Mouse (Mus musculus): ENCODE data around the gene Selplg.
A peak's percentile ranks its signal among the peaks of the same experiment; 100 is the strongest.

The Selplg gene

DNA sequence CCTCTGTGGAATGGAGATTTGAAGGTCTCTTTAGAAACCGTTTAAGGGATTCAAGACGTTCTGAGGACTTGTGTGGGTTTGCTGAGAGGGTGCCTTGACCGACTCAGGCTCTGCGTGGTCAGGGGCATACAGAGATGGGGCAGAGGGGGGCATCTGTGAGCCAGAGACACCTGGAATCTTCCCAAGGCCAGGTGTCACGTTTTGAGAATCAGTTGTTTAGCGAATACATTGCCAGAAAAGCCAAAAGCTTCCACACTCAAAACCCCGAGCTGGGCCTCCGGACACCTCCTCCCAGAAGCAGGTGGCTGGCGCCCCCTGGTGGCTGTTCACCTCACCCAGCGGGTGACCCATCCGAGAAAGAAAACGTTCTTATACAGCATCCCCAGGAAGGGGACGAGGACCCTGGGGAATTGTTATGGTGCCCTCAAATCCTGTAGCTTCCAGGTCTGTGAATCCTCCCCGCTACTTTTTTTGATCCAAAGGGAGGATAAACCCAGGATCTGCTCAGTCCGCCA lies 16.7 kb downstream of the Selplg start:
- peak; percentile 72 to 79 for DNase-seq

DNA sequence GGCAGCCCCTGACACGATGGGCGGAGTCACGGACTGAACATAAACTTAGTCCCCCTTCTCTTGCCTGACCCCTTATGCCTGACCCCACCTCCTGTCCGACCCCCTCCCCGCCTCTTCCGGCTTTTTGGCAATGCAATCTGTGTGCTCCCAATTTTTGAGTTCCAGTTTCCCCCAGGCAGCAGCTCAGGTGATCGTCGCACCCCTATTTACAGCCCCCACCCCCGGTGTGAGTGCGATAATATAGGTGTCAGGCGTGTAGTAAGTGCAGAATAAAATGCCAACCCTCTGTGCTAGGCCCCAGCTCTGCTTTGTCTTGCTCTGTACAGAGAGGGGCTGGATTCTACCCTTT lies 17.4 kb downstream of the Selplg start:
- no peak for DNase-seq

DNA sequence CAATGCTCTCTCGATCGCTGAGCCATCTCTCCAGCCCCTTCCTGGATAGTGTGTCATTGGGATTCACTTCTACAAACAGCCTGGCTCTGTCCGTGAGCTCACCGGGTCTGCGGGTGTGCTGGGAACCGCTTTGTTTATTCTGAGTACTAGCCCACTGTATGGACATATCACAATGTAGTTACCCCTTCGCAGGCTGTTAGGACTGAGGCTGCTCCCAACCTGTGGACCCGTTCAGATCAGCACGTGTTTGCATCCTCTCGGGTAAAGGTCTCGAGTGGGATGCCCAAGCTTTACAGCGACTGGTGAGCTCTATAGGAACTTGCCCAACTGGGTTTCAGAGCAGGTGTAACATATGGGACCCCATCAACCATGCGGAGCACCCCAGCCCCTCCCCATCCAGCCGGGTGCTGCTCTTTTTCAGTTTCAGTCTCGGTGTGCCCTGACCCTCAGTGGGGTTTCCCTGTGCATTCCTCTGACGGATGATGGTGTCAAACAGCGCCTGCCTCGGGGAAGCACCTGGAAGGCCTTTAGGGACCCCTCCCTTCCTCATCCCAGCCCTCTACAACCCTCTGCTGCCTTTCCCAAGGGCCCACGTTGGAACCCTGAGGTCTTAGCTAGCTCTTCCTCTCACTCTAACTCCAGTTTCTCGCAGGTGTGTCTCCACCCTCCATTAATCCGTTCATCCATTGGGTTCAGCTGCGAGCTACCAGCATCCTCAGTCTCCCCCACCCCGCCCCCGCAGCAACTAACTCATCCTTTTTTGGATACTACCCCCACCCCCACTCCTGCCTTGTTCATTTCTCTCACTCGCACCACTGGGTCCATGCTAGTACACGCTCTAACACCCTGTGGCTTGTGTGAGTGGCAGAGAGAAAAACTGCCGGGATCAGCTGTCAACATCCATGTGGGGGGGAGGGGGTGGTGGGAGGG lies 18.1 kb downstream of the Selplg start:
- no peak for DNase-seq

DNA sequence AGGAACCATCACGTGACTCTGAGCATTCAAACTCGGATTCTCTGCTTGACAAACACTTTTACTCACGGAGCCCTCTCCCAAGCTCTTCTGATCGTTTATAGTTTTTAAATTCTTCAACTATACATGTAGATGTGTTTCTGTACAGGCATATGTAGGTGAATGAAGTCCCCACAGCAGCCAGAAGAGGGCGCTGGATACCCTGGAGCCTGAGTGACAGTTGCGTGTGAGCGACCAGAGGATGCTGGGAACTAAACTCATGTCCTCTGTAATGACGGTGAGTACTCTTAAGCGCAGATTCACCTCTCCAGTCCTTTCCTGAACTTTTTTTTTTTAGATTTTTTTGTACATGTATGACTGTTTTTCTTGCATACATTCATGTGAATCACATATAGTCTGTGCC lies 18.8 kb downstream of the Selplg start:
- peak in 1 of 2 experiments; percentile 29 for DNase-seq

DNA sequence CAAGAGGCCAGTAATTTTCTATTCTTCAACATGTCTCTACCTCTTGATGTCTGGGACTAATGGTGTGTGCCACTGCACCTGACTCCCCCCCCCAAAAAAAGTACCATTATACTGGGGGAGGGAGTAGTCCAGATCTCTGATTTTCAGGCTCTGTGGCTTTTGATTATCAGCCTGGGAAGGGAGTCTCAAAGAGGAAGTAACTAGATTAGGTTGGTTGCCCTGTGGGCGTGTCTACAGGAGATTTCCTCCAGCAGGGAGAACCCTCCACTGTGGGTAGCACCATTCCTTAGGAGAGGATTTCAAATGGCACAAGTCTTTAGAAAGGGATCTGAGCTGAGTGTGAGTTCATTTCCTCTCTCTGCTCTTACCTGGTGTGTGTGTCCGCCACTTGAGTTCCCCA lies 19.8 kb downstream of the Selplg start:
- no peak for DNase-seq

DNA sequence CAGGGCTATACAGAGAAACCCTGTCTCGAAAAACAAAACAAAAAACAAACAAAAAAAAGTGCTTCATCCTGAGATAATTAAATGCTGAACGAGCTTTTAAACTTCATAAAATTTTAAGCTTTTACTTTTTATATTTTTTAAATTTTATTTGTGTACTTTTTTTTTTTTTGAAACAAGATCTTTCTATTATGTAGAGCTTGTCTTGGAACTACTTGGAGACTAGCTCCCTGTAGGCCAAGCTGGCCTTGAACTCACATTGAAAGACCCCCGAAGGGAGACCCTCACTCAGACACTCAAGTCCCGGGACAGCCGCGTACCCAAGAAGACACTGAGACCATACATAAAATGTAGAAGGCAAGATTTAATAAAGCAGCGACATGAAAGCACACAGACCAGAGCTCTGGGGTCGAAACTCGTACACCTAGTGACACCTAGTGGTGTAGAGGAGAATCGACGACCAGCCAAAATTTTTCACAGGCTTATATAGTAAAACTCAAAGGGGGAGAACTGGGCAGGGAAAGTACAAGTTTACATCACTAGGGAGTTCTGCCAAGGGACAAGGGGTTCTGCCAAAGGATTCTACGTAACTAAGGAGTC lies 20.5 kb downstream of the Selplg start:
- DNase-seq: peak in 1 of 2 experiments; percentile 41

DNA sequence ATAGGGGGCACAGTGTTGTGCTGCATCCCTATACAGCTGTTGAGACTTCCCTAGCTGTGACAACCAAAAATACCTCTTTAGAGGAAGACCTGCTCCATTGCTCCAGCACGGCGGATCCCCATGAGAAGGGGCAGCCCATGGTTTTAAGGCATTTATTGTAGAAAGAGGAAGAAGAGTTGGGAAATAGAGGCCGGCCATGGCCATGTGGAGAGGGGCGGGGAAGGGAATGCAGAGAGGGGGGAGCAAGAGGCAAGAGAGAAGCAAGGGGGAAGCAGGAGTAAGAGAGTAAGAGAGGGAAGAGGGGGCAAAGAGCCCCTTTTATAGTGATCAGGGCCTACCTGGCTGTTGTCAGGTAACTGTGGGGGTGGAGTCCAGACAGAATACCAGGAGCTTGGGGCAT lies 22.3 kb downstream of the Selplg start:
- no peak for DNase-seq

DNA sequence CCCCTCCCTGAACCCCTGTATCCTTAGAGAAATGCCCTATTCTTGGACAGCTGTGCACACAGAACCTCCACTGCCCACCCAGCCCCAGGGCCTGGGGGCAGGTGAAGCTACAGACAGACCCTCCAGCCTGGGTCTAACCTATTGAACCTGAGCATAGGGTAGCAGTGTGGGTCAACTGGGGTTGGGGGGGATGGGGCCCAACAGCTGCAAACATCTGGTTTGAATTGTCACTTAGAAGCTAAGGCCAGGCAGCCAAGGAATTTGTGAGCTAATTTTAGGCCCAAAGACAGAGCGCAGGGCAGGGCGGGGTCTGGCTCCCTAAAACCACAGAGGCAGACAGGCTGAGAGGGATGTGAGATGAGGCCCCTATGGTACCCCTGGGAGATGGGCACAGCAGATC lies 24.3 kb downstream of the Selplg start:
- no peak for DNase-seq

DNA sequence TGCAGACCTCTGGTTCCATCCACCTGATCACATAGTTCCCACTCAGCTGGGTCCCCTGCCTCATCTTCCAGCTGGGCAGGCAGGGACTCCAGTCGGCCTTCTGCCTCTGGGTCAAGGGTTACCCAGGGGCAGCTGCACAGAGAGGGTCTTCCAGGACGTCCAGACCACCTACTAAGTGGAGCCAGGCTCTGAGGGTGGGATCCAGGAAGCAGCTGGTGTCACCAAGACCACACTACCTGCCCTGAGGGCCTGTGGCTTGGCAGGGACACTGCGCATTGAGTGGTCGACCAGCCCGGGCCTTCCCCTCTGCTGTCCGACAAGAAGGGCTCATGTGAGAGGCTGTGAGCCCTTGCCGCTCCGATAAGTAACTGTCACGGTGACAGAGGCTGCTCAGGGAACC lies 24.7 kb downstream of the Selplg start:
- no peak for DNase-seq

DNA sequence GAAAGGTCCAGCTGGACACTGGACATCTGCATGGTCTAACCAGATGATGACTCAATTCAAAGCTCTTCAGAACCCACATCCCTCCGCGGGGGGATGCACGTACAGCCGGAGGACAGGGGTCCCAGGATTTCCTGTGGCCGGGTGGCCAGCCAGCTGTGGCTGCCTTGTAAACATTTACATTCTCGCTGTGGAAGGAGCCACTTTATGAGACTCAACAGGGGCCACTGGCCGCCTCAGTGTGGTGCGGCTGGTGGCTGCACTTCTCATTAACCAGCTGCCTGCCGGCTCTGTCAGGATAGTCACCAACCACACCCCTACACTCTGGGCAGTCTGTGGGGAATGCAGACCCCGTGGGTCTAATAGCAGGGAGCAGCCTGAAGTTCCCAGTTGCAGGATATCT lies 26.0 kb downstream of the Selplg start:
- no peak for DNase-seq

DNA sequence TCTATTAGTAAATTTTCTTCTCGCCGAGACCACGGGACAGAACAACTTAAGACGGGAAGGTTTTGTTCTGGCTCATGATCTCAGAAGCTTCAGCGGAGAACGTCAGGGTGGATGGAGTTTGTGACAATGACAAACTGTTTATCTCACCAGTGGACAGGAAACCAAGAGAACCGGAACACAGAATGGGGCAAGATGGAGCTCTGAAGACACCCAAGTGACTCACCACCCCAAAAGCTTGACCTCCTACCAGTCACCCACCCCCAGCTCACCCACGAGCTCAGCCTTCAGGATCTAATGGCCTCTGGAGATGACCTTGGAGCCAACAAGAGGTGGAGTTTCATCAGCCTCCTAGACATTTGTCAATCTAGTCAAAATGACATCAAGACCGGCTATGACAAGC lies 27.1 kb downstream of the Selplg start:
- no peak for DNase-seq

DNA sequence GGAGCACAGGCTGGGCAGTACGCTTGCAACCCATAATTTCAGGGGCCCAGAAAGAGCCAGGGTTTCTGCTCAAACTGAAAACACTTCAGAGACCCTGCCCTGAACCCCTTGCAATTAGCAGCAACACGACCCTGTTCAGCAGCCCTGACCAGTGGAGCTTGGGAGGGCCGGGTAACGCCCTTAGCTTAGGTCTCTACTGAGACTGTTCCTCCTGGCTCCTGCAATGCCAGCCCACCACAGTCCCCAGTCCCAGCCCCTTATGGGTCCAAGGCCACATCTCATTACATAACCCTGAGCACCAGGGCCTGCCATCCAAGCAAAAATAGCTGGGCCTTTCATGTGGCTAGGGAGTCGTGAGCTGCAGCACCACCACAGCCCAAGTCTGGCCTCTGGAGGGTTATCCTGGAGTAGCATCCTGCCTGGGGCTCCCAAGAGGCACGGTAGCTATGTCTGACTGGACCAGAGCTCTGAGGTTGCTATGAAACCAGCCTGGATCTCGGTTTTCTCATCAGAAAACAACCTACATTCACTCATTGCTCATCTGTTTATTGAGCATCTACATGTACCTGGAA lies 28.0 kb downstream of the Selplg start:
- DNase-seq: no peak

DNA sequence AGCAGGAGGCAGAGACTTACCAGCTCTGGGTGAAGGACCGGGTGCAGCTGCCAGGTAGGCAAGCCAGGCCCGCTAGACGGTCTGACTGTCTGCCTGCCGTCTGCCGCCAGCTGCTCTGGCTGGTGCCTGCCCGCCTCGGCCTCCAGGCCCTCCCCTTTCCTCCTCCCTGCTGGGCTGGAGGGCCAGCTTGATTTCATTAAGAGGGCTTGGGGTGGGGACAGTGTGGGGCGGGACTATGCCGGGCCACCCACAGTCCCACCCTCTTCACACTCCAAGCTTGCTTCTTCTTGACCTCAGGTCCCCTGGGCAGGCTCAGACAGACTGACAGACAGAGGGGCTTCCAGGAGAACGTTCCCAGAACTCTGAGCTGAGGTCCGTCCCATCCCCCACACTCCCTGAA lies 32.2 kb downstream of the Selplg start, which contains the start of gene Tmem119:
Tmem119 (minus strand) TSS at position 237 of the 400 bp plus-strand sequence.
- DNase-seq: peak; percentile 50 to 70

DNA sequence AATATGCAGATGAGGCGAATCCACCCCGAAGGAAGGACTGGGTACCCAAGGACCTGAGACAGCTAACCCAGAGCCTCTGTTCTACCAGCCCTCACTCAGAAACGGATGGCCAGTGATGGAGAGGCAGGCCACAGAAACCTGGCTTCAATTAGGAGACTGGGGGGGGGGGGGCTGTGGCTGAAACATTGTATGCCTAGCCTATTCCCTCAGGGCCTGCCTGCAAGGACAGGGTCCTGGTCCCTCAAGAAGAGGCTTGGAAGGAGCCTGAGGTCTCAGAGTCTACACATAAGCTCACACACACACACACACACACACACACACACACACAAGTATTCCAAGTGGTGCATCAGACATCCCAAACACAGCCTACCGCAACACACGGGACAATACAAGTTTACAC lies 32.8 kb downstream of the Selplg start:
- DNase-seq: no peak

DNA sequence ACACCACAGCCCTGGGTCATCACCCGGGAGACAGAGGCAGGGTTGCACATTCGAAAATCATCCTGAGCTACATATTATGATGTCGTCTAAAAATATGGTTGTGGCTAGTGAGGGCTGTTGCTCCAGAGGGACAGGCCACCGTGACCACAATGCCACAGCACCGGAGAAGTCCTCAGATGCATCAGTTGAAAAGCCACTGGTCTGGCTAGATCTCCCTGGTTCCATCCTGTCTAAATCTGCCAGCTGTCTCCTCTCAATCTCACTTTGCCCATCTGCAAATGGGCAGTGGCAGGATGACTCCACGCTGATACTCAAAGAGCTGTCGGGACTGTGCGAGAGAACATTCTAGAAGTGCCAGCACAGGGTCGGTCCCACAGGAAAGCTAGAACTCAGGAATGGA lies 33.9 kb downstream of the Selplg start:
- DNase-seq: no peak

DNA sequence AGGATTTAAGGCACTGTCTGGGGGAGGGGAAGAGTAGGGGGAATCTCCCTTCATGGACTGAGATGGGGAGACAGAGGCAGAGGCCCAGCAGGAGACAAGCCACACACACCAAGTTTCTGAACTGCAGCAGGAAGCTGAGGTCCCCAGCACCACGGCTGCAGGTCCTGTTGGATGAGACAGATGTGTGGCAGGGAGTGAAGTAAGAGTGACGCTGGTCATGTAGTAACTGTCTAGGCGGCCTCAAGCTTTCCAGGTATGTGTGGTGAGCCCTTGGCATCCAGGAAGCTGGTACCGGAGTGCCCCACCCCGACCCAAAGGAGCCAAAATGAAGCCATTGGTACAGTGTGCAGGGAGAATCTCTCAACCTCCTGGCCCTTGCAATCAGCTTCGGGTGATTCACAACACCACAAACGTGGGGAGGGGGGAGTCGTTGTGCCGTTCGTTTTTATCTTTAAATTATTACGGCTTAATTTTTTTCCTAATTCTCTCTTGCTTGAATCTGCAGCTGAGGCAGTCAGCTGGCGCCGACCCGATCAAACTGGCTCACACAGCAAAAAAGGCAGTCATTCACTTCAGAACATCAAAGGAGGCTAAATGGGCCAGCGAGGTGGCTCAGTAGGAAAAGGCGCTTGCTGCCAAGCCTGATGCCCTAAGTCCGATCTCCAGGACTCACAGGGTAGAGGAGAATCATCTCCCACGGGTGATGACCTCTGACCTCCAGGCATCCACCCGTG lies 35.1 kb downstream of the Selplg start:
- no peak for DNase-seq

DNA sequence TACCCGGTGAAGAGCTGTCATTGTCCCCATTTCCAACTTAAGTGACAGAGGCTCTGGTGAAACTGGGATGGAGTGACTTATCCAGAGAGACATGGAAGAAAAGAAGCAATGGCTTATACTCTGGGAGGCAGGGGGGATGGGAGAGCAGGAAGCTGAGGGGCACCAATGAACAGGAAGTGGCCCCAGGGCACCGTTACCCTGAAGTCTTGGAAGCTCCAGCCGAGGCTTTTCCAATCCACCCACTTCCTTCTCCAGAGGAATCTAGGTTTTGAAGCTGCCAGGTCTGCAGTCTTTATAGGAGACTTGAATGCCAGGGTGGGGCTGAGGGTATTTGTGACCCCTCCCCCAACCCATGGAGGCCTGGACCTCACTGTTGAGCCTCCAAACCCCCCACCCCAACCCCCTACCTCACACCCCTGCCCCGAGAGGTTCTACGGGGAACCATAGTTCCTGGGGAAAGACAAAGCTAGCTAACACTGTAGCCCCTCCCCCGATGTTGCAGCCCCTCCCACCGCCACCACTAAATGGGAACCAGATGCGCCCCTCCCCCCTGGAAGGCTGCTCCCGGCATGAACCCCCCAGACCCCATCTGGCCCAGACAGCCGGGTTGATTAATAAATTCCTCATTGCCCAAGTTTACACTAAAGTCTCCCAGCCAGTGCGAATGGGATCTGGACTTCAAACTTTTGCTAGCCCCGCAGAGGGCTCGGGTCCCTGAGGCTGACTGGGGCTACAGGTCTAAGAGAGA lies 35.9 kb downstream of the Selplg start:
- peak in 1 of 2 experiments; percentile 43 for DNase-seq

DNA sequence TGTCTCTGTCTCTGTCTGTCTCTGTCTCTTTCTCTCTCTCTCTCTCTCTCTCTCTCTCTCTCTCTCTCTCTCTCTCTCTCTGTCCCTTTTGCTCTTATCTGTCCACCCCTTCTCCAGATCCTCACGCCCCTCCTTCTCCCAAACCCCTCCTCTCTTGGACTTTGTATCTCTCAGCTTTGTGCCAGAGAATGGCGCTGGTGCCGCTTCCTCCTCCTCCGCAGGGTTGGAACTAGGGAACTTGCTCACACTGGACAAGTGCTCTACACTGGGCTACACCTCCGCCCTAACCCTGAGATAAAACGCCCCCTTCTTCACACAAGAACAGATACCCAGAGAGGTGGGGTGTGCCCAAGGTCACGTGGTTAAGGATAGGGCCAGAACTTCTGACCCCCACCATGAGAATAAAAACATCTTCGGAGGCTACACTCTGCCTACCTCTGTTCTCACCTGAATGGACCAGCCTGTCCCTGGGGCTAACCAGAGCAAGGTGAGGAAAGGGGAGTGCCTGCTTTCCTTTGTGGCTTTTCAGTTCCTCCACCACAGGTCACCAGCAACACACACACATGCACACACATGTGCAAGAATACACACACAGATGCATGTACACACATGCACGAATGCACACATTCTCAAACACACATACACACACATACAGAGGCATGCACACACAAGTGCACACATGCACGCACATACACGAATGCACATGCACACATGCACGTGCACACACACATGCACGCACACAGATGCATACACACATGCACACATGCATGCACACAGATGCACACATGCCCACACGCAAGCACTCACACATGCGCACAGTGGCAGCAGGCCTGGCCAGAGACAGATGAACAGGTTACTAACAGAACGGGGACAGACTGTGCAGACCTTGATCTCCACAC lies 41.0 kb downstream of the Selplg start:
- peak in 1 of 2 experiments; percentile 41 for DNase-seq

DNA sequence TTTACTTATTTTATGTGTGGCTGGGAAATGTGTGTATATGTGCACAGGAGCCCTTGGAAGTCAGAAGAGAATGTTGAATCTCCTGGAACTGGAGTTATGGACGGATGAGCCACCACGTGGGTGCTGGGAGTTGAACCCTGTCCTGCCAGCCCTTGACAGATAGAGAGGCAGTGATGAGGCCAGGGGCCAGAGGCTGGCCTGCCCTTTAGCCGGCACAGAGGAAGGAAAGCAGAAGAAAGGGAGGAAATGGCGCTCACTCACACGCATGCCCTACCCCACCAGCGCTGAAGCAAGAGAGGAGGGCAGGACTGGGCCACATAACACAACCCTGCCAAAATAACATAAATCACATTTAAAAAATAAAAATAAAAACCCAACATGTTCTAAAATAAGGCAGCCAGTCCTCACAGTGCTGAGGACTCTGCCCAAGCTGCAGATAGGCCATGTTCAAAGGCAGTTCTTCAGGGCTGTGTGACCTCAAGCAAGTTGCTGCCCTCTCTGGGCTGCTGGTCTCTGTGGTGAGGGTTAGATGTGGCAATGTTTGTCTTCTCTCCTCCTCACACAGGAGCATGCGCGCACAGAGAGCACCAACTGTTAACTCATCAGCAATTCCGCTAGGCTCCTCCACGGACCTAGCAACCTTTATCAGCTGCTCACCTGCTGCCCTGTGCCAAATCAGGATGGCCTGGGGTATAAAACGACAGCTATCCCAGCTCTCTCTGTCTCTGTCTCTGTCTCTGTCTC lies 41.8 kb downstream of the Selplg start:
- peak; percentile 59 to 84 for DNase-seq

DNA sequence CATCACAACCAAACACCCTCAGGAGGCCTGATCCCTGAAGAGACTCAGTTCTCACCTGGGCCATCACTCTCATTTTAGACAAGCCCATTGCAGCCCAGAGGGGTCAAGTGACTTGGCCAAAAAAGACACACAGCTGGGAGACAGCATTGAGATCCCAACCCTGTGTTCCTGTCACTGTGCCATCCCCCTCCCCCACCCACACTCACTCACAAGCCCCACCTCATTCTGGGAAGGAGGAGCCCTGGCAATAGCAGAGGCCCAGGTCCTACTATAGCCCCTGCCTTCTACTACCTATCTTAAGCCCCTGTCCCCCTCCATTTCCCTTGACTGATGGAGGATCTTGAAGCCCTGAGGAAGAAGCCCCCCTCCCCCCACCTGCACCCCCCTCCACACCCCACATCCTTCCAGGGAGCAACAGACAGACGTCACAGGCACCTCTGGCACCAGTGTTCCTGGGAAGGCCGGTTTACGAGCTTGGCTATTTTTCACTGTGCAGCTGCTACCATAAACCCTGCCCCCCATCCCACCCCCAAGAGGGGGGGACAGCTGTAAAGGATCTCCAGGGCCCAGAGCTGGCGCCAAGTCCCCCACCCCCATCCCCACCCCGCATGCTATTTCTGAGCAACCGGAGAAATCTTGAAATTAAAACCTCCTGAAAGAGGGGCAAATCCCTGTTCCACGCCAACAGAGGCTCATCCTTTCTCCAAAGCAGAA lies 43.2 kb downstream of the Selplg start:
- DNase-seq: peak; percentile 61 to 85

Measured in kidney, postnatal 25 days (tissue).